Mouse (Mus musculus) intestine, postnatal 0 days (tissue): ENCODE data around the gene Prkar2a. TPM values are rescaled to one million over a fixed set of nuclear protein-coding genes. Genes with fewer than 3 reads are reported as not detected.

Experiments
- ATAC-seq: fragments of 200-750 bp; cut with Nextera tagmentation; 2 replicates; pipeline ENCODE4 v1.8.0; 2017; ENCODE audit warnings: mild to moderate bottlenecking, moderate TSS enrichment, moderate library complexity
- H3K27ac ChIP-seq: fragments of 300-500 bp; sonication (generic); 2 replicates; pipeline ENCODE4 v1.5.1; 2014; ENCODE audit warnings: mild to moderate bottlenecking, low read depth, low read length, moderate library complexity
- H3K27me3 ChIP-seq: fragments of 300-500 bp; sonication (generic); replicated peaks from 2 replicates; pipeline ENCODE4 v1.6.1; 2014; ENCODE audit warnings: low read length, mixed read lengths; ENCODE audit not compliant: control insufficient read depth, insufficient read depth
- H3K36me3 ChIP-seq: fragments of 300-500 bp; sonication (generic); 2 replicates; pipeline ENCODE4 v1.6.1; 2014; ENCODE audit warnings: mild to moderate bottlenecking, moderate library complexity; ENCODE audit not compliant: control insufficient read depth, insufficient read depth
- H3K4me1 ChIP-seq: fragments of 300-500 bp; sonication (generic); replicated peaks from 2 replicates; pipeline ENCODE4 v1.6.1; 2014; ENCODE audit warnings: antibody characterized with exemption, low read length, mixed read lengths; ENCODE audit not compliant: control insufficient read depth, insufficient read depth
- H3K4me2 ChIP-seq: fragments of 300-500 bp; sonication (generic); replicated peaks from 2 replicates; pipeline ENCODE4 v1.6.1; 2014; ENCODE audit warnings: low read depth, mild to moderate bottlenecking, moderate library complexity
- H3K4me3 ChIP-seq: fragments of 300-500 bp; sonication (generic); 2 replicates; pipeline ENCODE4 v1.5.1; 2014; ENCODE audit warnings: low read depth, low read length
- H3K9ac ChIP-seq: fragments of 300-500 bp; sonication (generic); 2 replicates; pipeline ENCODE4 v1.6.1; 2014; ENCODE audit warnings: mild to moderate bottlenecking, low read depth, low read length
- H3K9me3 ChIP-seq: fragments of 300-500 bp; sonication (generic); 2 replicates; pipeline ENCODE4 v1.6.1; 2016; ENCODE audit warnings: mixed run types; ENCODE audit not compliant: control insufficient read depth
- CTCF ChIP-seq: sonication (generic); IDR thresholded peaks from 2 replicates; pipeline ENCODE4 v1.5.1; 2016; ENCODE audit warnings: low read depth, mild to moderate bottlenecking, control low read depth, antibody characterized with exemption, moderate library complexity
- WGBS: fragments of 180-500 bp; shearing (Covaris S2); extraction: QIAGEN DNeasy Blood & Tissue Kit; methylation state at CpG from one replicate; pipeline ENCODE4 v1.1.7; 2014; 5-methylcytosine and 5-hydroxymethylcytosine counted together
- polyA plus RNA-seq: library from polyadenylated mRNA; unstranded; fragments of >200 nt; fragmentation: Nextera tagmentation; extraction: Ambion mirVana; gene quantifications from 2 replicates; pipeline ENCODE4 v1.2.1, GENCODE M21; 2015

Prkar2a gene
- polyA plus RNA-seq, 1 experiment from 2014 or later = 28.3 TPM

DNA sequence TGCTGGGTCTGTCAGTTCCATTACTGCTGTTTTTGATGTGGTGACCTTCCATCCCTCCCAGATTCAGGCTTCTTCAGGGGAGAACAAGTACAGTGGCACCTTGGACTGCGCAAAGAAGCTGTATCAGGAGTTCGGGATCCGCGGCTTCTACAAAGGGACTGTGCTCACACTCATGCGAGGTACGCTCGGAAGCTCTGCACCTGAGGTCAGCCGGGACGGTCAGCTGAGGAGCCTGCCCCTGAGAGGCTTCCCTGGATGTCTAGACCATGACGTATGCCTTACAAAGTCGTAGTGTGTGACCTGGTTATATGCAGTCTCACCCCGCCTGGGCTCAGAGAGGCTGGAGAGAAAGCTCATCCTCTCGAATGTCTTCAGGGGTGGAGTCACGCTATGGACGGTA is 9.1 kb upstream of the Prkar2a start:
- Histone ChIP-seq H3K36me3 (peaks cover 67% of the 10 kb centered on the region), H3K4me3 (no peak overlapping the region), H3K27me3 (no peaks in the 10 kb centered on the region), H3K4me1 (no peaks in the 10 kb centered on the region), H3K27ac (no peak overlapping the region), H3K9ac (no peak overlapping the region), H3K9me3 (no peaks in the 10 kb centered on the region), H3K4me2 (no peak overlapping the region)
- ATAC-seq = no peak
- WGBS = 95% methylated on average over 15 of the region's 15 CpGs
- TF ChIP-seq CTCF = no peak

DNA sequence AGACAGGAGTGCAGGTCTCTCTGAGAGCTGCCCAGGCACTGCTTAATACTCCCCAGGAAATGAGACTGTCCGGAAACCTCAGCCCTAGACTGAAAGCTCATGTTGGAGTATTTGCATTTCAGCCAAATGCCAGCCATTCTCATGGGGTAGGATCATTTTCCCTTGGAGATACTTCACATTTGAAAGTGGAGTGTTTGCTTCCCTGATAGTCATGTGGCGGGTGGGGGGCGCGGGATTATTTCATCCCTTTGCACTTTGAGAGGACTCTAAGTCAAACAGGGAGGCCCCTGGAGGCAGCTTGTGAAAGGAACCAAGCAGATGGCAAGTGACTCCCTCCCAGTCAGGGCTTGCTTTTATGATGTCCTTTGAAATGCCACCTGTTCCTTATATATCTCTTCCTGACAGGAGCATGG is 2.6 kb upstream of the Prkar2a start:
- H3K4me1 ChIP-seq = peaks cover 7% of the 10 kb centered on the region
- peaks cover 28% of the 10 kb centered on the region for H3K36me3 ChIP-seq
- H3K9ac ChIP-seq = no peak overlapping the region
- TF ChIP-seq CTCF = no peak
- H3K4me2 ChIP-seq = no peak overlapping the region
- H3K4me3 ChIP-seq = no peak overlapping the region
- ATAC-seq = peak; percentile 58
- peak overlapping the region; percentile 54 for H3K27ac ChIP-seq
- 32% methylated on average over 4 of the region's 4 CpGs for WGBS
- H3K27me3 ChIP-seq = no peaks in the 10 kb centered on the region
- H3K9me3 ChIP-seq = no peaks in the 10 kb centered on the region

DNA sequence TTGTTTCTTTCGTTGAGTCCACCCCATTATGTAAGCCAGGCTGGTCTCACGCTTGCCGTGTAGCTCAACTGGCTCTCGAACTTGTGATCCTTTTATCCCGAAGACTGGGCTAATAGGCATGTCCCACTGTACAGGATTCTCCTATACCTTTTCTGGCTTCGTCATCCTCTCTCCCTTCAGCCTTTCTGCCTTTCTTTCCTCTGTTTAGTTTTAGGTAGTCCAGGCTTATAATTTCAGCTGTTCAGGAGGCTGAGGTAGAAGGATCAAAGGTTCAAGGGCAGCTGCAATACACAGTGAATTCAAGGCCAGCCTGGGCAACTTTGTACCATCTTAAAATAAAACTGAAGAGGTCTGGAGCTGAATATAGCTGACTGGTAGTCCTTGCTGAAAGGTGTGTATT is 1.9 kb upstream of the Prkar2a start:
- Histone ChIP-seq H3K27me3 (no peaks in the 10 kb centered on the region), H3K4me1 (peaks cover 10% of the 10 kb centered on the region), H3K9me3 (no peaks in the 10 kb centered on the region), H3K4me2 (no peak overlapping the region), H3K36me3 (peaks cover 23% of the 10 kb centered on the region), H3K9ac (no peak overlapping the region), H3K27ac (0 out of 2 replicates have a peak overlapping the region, but pooled peaks have one; percentile 15), H3K4me3 (no peak overlapping the region)
- ATAC-seq = no peak
- TF ChIP-seq CTCF = no peak
- WGBS = 69% methylated on average over 6 of the region's 6 CpGs

DNA sequence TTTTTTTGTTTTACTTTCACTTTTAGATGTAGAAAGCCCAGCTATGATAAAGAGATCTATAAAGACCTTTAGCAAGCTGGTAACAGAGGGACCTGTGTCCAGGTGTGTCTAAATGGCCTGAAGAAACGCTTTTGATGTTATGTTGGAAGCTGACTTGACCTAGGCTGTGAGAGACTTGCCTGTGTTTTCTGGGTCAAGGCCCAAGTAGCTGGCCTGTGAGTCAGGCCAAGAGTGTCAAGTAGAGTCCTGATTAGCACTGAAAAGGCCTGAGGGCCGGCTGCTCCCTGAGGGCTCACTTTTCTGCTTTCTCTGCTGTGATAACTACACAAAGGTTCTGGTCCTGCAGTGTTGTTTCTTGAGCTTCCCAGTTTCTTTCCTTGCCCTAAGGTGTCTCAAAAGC is 1.4 kb upstream of the Prkar2a start:
- Histone ChIP-seq H3K27me3 (no peaks in the 10 kb centered on the region), H3K4me3 (no peak overlapping the region), H3K9me3 (no peaks in the 10 kb centered on the region), H3K36me3 (peaks cover 19% of the 10 kb centered on the region), H3K9ac (no peak overlapping the region), H3K4me1 (peaks cover 10% of the 10 kb centered on the region), H3K27ac (0 out of 2 replicates have a peak overlapping the region, but pooled peaks have one; percentile 35), H3K4me2 (no peak overlapping the region)
- no peak for TF ChIP-seq CTCF
- no peak for ATAC-seq
- 45% methylated on average over 2 of the region's 2 CpGs for WGBS

DNA sequence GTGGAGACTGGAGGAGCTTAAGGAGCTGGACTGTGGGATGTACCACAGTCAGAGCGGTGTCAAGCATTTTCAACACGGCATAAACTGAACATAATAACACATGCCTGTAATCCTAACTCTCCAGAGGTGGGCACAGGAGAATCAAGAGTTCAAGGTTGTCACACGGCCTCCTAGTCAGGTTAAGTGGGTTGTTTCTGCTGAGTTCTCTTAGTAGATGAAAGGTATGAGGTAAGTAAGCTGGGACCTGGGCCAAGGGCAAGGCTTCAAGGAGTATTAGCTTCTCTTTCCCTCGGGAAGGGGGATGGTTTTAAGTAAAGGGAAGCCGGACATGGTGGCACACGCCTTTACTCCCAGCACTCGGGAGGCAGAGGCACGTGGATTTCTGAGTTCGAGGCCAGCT is 663 bp upstream of the Prkar2a start:
- H3K9me3 ChIP-seq = no peaks in the 10 kb centered on the region
- no peak for TF ChIP-seq CTCF
- peaks cover 12% of the 10 kb centered on the region; the same call in 1 of the 2 replicates for H3K36me3 ChIP-seq
- H3K4me2 ChIP-seq = no peak overlapping the region
- no peak overlapping the region for H3K4me3 ChIP-seq
- no peaks in the 10 kb centered on the region for H3K27me3 ChIP-seq
- WGBS = 69% methylated on average over 9 of the region's 9 CpGs
- no peak overlapping the region for H3K9ac ChIP-seq
- no peak overlapping the region for H3K27ac ChIP-seq
- peaks cover 10% of the 10 kb centered on the region for H3K4me1 ChIP-seq
- no peak for ATAC-seq

DNA sequence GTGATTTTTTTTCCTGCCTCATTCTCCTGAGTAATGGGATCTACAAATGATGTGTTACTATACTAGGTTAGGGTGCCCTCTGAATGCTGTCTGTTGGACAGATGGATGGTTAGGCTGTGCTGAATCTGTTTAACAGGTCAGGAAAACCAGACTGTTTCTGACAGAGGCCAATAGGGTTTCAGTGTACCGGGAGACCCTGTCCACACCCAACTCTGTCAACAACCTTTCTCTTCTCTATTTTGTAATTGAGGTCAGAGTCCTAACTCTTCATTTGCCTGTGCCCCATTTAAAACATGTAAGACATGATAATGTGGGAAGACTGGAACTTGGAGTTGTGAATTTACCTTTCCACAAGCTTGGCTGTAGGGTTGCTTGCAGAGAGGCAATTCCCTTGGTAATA is 879 bp downstream of the Prkar2a start:
- Histone ChIP-seq H3K9me3 (no peaks in the 10 kb centered on the region), H3K4me2 (no peak overlapping the region), H3K4me1 (peaks cover 14% of the 10 kb centered on the region), H3K9ac (no peak overlapping the region), H3K27ac (no peak overlapping the region), H3K4me3 (no peak overlapping the region), H3K36me3 (peaks cover 4% of the 10 kb centered on the region; the same call in 1 of the 2 replicates), H3K27me3 (no peaks in the 10 kb centered on the region)
- no peak for TF ChIP-seq CTCF
- ATAC-seq = no peak
- 62% methylated on average over 1 of the region's 1 CpGs for WGBS

DNA sequence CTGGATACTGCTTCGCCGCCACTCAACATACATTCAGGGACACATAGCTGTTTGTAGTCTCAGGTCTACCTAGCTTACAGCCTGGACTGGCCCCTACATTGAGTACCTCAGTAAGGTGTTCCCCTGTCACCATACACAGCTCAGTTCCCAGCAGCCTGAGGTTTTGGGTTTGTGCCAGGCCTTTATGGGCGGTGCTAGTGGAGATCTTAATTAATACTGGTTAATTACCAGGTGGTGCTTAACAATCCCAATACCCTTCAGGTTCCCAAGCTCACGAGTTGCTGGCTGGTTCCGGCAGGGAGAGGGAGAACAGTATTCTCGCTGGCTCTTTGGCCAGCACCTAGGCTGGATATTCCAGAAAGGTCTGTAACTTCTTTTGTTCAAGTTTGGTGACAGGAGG is 1.8 kb downstream of the Prkar2a start:
- no peak overlapping the region for H3K4me3 ChIP-seq
- H3K9me3 ChIP-seq = no peaks in the 10 kb centered on the region
- no peaks in the 10 kb centered on the region for H3K27me3 ChIP-seq
- H3K36me3 ChIP-seq = no peaks in the 10 kb centered on the region
- peak overlapping the region; percentile 91 for H3K27ac ChIP-seq
- no peak for ATAC-seq
- peaks cover 14% of the 10 kb centered on the region for H3K4me1 ChIP-seq
- H3K4me2 ChIP-seq = peak overlapping the region; percentile 98; the same call in 1 of the 2 replicates
- TF ChIP-seq CTCF = no peak
- H3K9ac ChIP-seq = no peak overlapping the region
- WGBS = 63% methylated on average over 6 of the region's 6 CpGs
